Mouse (Mus musculus): ENCODE results near the gene Zbtb48. TPM values are rescaled to one million over a fixed set of nuclear protein-coding genes. Genes with fewer than 3 reads are reported as not detected.

Gene Zbtb48
- total RNA-seq, 2 experiments from 2014 or later = 2.5 TPM

DNA sequence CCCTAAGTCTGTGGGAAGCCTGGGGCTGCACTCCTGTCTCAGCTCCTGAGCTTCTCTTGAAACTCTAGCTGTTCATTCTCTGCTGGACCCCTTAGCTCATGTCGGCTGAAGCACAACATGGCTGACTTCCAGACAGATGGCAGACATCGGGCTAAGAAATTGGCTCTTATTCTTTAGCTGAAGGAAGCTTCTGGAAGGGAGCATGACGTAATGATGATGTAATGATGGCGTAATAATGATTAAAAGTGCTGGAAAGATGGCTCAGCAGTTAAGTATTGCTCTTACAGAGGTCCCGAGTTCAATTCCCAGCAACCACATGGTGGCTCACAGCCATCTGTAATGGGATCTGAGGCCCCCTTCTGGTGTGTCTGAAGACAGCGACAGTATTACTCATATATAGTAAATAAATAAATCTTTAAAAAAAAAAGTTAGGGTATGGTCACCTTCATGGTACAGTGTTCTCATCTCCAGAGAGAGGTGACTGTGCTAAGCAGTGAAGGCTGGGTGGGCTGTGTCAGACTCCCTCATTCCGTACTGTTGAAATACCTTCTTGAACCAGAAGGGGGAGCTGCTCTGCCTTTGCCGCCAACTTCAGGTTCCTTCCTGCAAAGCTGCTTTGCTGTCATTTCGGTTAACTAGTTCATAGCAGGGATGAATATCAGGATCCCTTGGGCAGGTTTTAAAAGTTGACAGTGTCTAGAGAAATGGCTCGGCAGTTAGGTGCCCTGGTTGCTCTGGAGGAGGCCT, 55.1 kb downstream of the Zbtb48 start:
- DNase-seq = no peak

Other genes starting within 250 kb of the Zbtb48 start
- gene Camta1, start 165.8 kb downstream of the Zbtb48 start, total RNA-seq (2021) = 100 to 1,000 TPM in 1 of 2 experiments, 10 to 100 TPM in 1; 91.0 to 104 TPM
- gene Dnajc11, start 94.0 kb downstream of the Zbtb48 start, total RNA-seq (2021) = 10 to 100 TPM; 59.3 to 68.8 TPM
- gene Thap3, start 38.7 kb downstream of the Zbtb48 start, total RNA-seq (2021) = 10 to 100 TPM; 27.5 to 29.3 TPM
- 1 to 10 TPM; 2.8 to 3.4 TPM for gene Phf13, start 31.4 kb downstream of the Zbtb48 start, total RNA-seq (2021)
- gene Klhl21, start 18.9 kb downstream of the Zbtb48 start, total RNA-seq (2021) = 10 to 100 TPM; 56.9 to 66.5 TPM
- gene Tas1r1, start 10.9 kb upstream of the Zbtb48 start, total RNA-seq (2021) = under 1 TPM; 0.84 to 0.86 TPM
- gene Nol9, start 11.7 kb upstream of the Zbtb48 start, total RNA-seq (2021) = 1 to 10 TPM; 9.6 TPM
- gene Plekhg5, start 44.8 kb upstream of the Zbtb48 start, total RNA-seq (2021) = 1 to 10 TPM; 5.0 to 6.5 TPM
- 1 to 10 TPM; 1.2 TPM for gene Tnfrsf25, start 88.3 kb upstream of the Zbtb48 start, total RNA-seq (2021)
- gene Espn, start 124.7 kb upstream of the Zbtb48 start, total RNA-seq (2021) = under 1 TPM; 0.23 to 0.38 TPM
- not detected for gene Hes2, start 131.2 kb upstream of the Zbtb48 start, total RNA-seq (2021)
- gene Acot7, start 150.5 kb upstream of the Zbtb48 start, total RNA-seq (2021) = 10 to 100 TPM; 15.4 to 19.1 TPM
- 10 to 100 TPM in 1 of 2 experiments, 1 to 10 TPM in 1; 9.9 to 11.0 TPM for gene Gpr153, start 246.6 kb upstream of the Zbtb48 start, total RNA-seq (2021)